Mouse (Mus musculus) heart, adult 2 months (tissue): Measurements from ENCODE around the gene Abhd17b.

Experiments used
- CTCF ChIP-seq: fragments of 200-600 bp; IDR thresholded peaks from 2 replicates; pipeline ENCODE4 v1.8.1; 2022; ENCODE audit warnings: antibody characterized with exemption, mild to moderate bottlenecking, moderate library complexity
- EP300 ChIP-seq: fragments of 200-500 bp; IDR thresholded peaks from 2 replicates; pipeline ENCODE4 v1.6.1; 2011; ENCODE audit warnings: low read depth, low read length, control low read depth; ENCODE audit not compliant: insufficient read depth
- POLR2A ChIP-seq: fragments of 200-500 bp; IDR thresholded peaks from 2 replicates; pipeline ENCODE4 v1.6.1; 2011; ENCODE audit warnings: mild to moderate bottlenecking, low read depth, low read length, control low read depth; ENCODE audit not compliant: insufficient read depth

GRCm38 (mm10) chr19:21623410-21624147, 29.4 kb upstream of the Abhd17b start:
- TF ChIP-seq POLR2A: no peak
- no peak for TF ChIP-seq CTCF
- no peak for TF ChIP-seq EP300
